Mouse (Mus musculus): ENCODE measurements at regions not wholly inside any gene's neighbourhood (a gene's known extent, or its start where the extent isn't known, plus 50 kb on each side); places are given as distances from the start of the nearest gene placed in this dataset.

GRCm38 (mm10) chr2:159986719-159987118 is 347.2 kb downstream of the Gm826 start:
- H3K4me1 ChIP-seq = no peaks in the 10 kb centered on the region
- no peak overlapping the region for H3K27ac ChIP-seq (replicated peaks)
- 95% methylated on average over 7 of the region's 7 CpGs for WGBS
- no peak overlapping the region for H3K4me3 ChIP-seq
- no peaks in the 10 kb centered on the region for H3K27me3 ChIP-seq (ENCODE audit: low read depth, poor library complexity, severe bottlenecking)
- no peaks in the 10 kb centered on the region for H3K9me3 ChIP-seq (replicated peaks)
- H3K36me3 ChIP-seq = no peaks in the 10 kb centered on the region
- DNase-seq (ENCODE audit: low spot score) = no peak

GRCm38 (mm10) chr2:159981694-159982093 is 352.3 kb downstream of the Gm826 start:
- Histone ChIP-seq H3K27ac (replicated peaks) (no peak overlapping the region), H3K4me1 (no peaks in the 10 kb centered on the region), H3K36me3 (no peaks in the 10 kb centered on the region), H3K9me3 (replicated peaks) (no peaks in the 10 kb centered on the region), H3K4me3 (no peak overlapping the region), H3K27me3 (ENCODE audit: low read depth, poor library complexity, severe bottlenecking) (no peaks in the 10 kb centered on the region)
- DNase-seq (ENCODE audit: low spot score) = no peak
- WGBS = 89% methylated on average over 3 of the region's 3 CpGs

GRCm38 (mm10) chr2:159950369-159950768 is 383.6 kb downstream of the Gm826 start:
- DNase-seq (ENCODE audit: low spot score) = no peak
- H3K27ac ChIP-seq (replicated peaks) = no peak overlapping the region
- H3K4me3 ChIP-seq = no peak overlapping the region
- H3K9me3 ChIP-seq (replicated peaks) = no peaks in the 10 kb centered on the region
- no peaks in the 10 kb centered on the region for H3K27me3 ChIP-seq (ENCODE audit: low read depth, poor library complexity, severe bottlenecking)
- 75% methylated on average over 1 of the region's 1 CpGs for WGBS
- no peaks in the 10 kb centered on the region for H3K36me3 ChIP-seq
- no peaks in the 10 kb centered on the region for H3K4me1 ChIP-seq

GRCm38 (mm10) chr2:159949046-159949445 is 384.9 kb downstream of the Gm826 start:
- H3K9me3 ChIP-seq (replicated peaks) = no peaks in the 10 kb centered on the region
- DNase-seq (ENCODE audit: low spot score) = no peak
- no peak overlapping the region for H3K27ac ChIP-seq (replicated peaks)
- H3K36me3 ChIP-seq = no peaks in the 10 kb centered on the region
- H3K4me3 ChIP-seq = no peak overlapping the region
- H3K4me1 ChIP-seq = no peaks in the 10 kb centered on the region
- WGBS = 88% methylated on average over 4 of the region's 4 CpGs
- no peaks in the 10 kb centered on the region for H3K27me3 ChIP-seq (ENCODE audit: low read depth, poor library complexity, severe bottlenecking)

GRCm38 (mm10) chr2:159930744-159931143 is 403.2 kb downstream of the Gm826 start:
- H3K9me3 ChIP-seq (replicated peaks) = no peaks in the 10 kb centered on the region
- H3K27ac ChIP-seq (replicated peaks) = no peak overlapping the region
- no peak for DNase-seq (ENCODE audit: low spot score)
- no peaks in the 10 kb centered on the region for H3K4me1 ChIP-seq
- no peaks in the 10 kb centered on the region for H3K27me3 ChIP-seq (ENCODE audit: low read depth, poor library complexity, severe bottlenecking)
- H3K4me3 ChIP-seq = no peak overlapping the region
- 82% methylated on average over 2 of the region's 2 CpGs for WGBS
- H3K36me3 ChIP-seq = no peaks in the 10 kb centered on the region

- Histone ChIP-seq H3K36me3 (no peaks in the 10 kb centered on the region), H3K9me3 (replicated peaks) (no peaks in the 10 kb centered on the region), H3K27ac (replicated peaks) (no peak overlapping the region), H3K27me3 (ENCODE audit: low read depth, poor library complexity, severe bottlenecking) (no peaks in the 10 kb centered on the region), H3K4me3 (no peak overlapping the region), H3K4me1 (no peaks in the 10 kb centered on the region)
- WGBS = 98% methylated on average over 2 of the region's 2 CpGs
- no peak for DNase-seq (ENCODE audit: low spot score)
Observed at GRCm38 (mm10) chr2:159889701-159890100, 444.3 kb downstream of the Gm826 start.

- no peaks in the 10 kb centered on the region for H3K27me3 ChIP-seq (ENCODE audit: low read depth, poor library complexity, severe bottlenecking)
- no peaks in the 10 kb centered on the region for H3K9me3 ChIP-seq (replicated peaks)
- WGBS = 90% methylated on average over 6 of the region's 6 CpGs
- no peaks in the 10 kb centered on the region for H3K36me3 ChIP-seq
- no peaks in the 10 kb centered on the region for H3K4me1 ChIP-seq
- no peak for DNase-seq (ENCODE audit: low spot score)
- H3K4me3 ChIP-seq = no peak overlapping the region
- H3K27ac ChIP-seq (replicated peaks) = no peak overlapping the region
Observed at GRCm38 (mm10) chr2:159884773-159885459, 449.0 kb downstream of the Gm826 start.

- no peak for DNase-seq (ENCODE audit: low spot score)
- Histone ChIP-seq H3K36me3 (no peaks in the 10 kb centered on the region), H3K4me1 (no peaks in the 10 kb centered on the region), H3K27me3 (ENCODE audit: low read depth, poor library complexity, severe bottlenecking) (no peaks in the 10 kb centered on the region), H3K4me3 (no peak overlapping the region), H3K9me3 (replicated peaks) (no peaks in the 10 kb centered on the region), H3K27ac (replicated peaks) (no peak overlapping the region)
- WGBS = 72% methylated on average over 2 of the region's 2 CpGs
Observed at GRCm38 (mm10) chr2:159866981-159867380, 467.0 kb downstream of the Gm826 start.

GRCm38 (mm10) chr2:159866391-159866790 is 467.6 kb downstream of the Gm826 start:
- H3K4me3 ChIP-seq = no peak overlapping the region
- no peaks in the 10 kb centered on the region for H3K36me3 ChIP-seq
- no peaks in the 10 kb centered on the region for H3K9me3 ChIP-seq (replicated peaks)
- H3K27ac ChIP-seq (replicated peaks) = no peak overlapping the region
- H3K4me1 ChIP-seq = no peaks in the 10 kb centered on the region
- H3K27me3 ChIP-seq (ENCODE audit: low read depth, poor library complexity, severe bottlenecking) = no peaks in the 10 kb centered on the region
- DNase-seq (ENCODE audit: low spot score) = no peak
- 81% methylated on average over 1 of the region's 1 CpGs for WGBS

- no peaks in the 10 kb centered on the region for H3K4me1 ChIP-seq
- no peak for DNase-seq (ENCODE audit: low spot score)
- H3K27me3 ChIP-seq (ENCODE audit: low read depth, poor library complexity, severe bottlenecking) = no peaks in the 10 kb centered on the region
- no peak overlapping the region for H3K4me3 ChIP-seq
- WGBS = 81% methylated on average over 1 of the region's 1 CpGs
- no peaks in the 10 kb centered on the region for H3K9me3 ChIP-seq (replicated peaks)
- H3K27ac ChIP-seq (replicated peaks) = no peak overlapping the region
- no peaks in the 10 kb centered on the region for H3K36me3 ChIP-seq
Observed at GRCm38 (mm10) chr2:159863185-159863584, 470.8 kb downstream of the Gm826 start.

GRCm38 (mm10) chr2:159853891-159854665 is 479.9 kb downstream of the Gm826 start:
- WGBS = 82% methylated on average over 5 of the region's 5 CpGs
- Histone ChIP-seq H3K27ac (replicated peaks) (no peak overlapping the region), H3K27me3 (ENCODE audit: low read depth, poor library complexity, severe bottlenecking) (no peaks in the 10 kb centered on the region), H3K9me3 (replicated peaks) (no peaks in the 10 kb centered on the region), H3K4me1 (no peaks in the 10 kb centered on the region), H3K4me3 (no peak overlapping the region), H3K36me3 (no peaks in the 10 kb centered on the region)
- no peak for DNase-seq (ENCODE audit: low spot score)

- H3K36me3 ChIP-seq = no peaks in the 10 kb centered on the region
- no peaks in the 10 kb centered on the region for H3K9me3 ChIP-seq (replicated peaks)
- WGBS = 89% methylated on average over 4 of the region's 4 CpGs
- no peak overlapping the region for H3K4me3 ChIP-seq
- H3K27ac ChIP-seq (replicated peaks) = no peak overlapping the region
- H3K27me3 ChIP-seq (ENCODE audit: low read depth, poor library complexity, severe bottlenecking) = no peaks in the 10 kb centered on the region
- H3K4me1 ChIP-seq = no peaks in the 10 kb centered on the region
- DNase-seq (ENCODE audit: low spot score) = no peak
Observed at GRCm38 (mm10) chr2:159852959-159853358, 481.0 kb downstream of the Gm826 start.

- Histone ChIP-seq H3K36me3 (no peaks in the 10 kb centered on the region), H3K4me1 (no peaks in the 10 kb centered on the region), H3K27me3 (ENCODE audit: low read depth, poor library complexity, severe bottlenecking) (no peaks in the 10 kb centered on the region), H3K27ac (replicated peaks) (no peak overlapping the region), H3K4me3 (no peak overlapping the region), H3K9me3 (replicated peaks) (no peaks in the 10 kb centered on the region)
- no peak for DNase-seq (ENCODE audit: low spot score)
- 92% methylated on average over 7 of the region's 7 CpGs for WGBS
Observed at GRCm38 (mm10) chr2:159832488-159833113, 501.4 kb downstream of the Gm826 start.
